Mouse (Mus musculus) midbrain, postnatal 0 days (tissue): ENCODE measurements around the gene Gdf3. TPM values are rescaled to one million over a fixed set of nuclear protein-coding genes. Genes with fewer than 3 reads are reported as not detected.

Experiments used
- ATAC-seq: fragments of 200-750 bp; cut with Nextera tagmentation; 2 replicates; pipeline ENCODE4 v1.8.0; 2017; ENCODE audit warnings: moderate number of reproducible peaks, mild to moderate bottlenecking, moderate TSS enrichment, moderate library complexity; ENCODE audit not compliant: low FRiP score
- DNase-seq: peaks from one replicate; pipeline ENCODE4 v3.0.0-alpha.2; 2015; ENCODE audit warnings: low spot score
- H3K27ac ChIP-seq: fragments of 300-500 bp; sonication (generic); 2 replicates; pipeline ENCODE4 v1.5.1; 2014; ENCODE audit warnings: low read depth, mild to moderate bottlenecking, low read length, mixed read lengths
- H3K27me3 ChIP-seq: fragments of 300-500 bp; sonication (generic); 2 replicates; pipeline ENCODE4 v1.6.1; 2014; ENCODE audit warnings: low read length, control low read depth, mixed read lengths; ENCODE audit not compliant: insufficient read depth
- H3K36me3 ChIP-seq: fragments of 300-500 bp; sonication (generic); 2 replicates; pipeline ENCODE4 v1.6.1; 2014; ENCODE audit warnings: low read length, control low read depth, mixed read lengths; ENCODE audit not compliant: insufficient read depth
- H3K4me1 ChIP-seq: fragments of 300-500 bp; sonication (generic); 2 replicates; pipeline ENCODE4 v1.6.1; 2014; ENCODE audit warnings: mild to moderate bottlenecking, control low read depth, antibody characterized with exemption, low read length, mixed read lengths; ENCODE audit not compliant: insufficient read depth
- H3K4me2 ChIP-seq: fragments of 300-500 bp; sonication (generic); 2 replicates; pipeline ENCODE4 v1.6.1; 2014; ENCODE audit warnings: low read depth, mild to moderate bottlenecking, low read length, mixed read lengths; ENCODE audit not compliant: poor library complexity, severe bottlenecking
- H3K4me3 ChIP-seq: fragments of 300-500 bp; sonication (generic); 2 replicates; pipeline ENCODE4 v1.5.1; 2014; ENCODE audit warnings: low read depth, mild to moderate bottlenecking, low read length, moderate library complexity
- H3K9ac ChIP-seq: fragments of 300-500 bp; sonication (generic); replicated peaks from 2 replicates; pipeline ENCODE4 v1.6.1; 2014; ENCODE audit warnings: mild to moderate bottlenecking, low read length, moderate library complexity, mixed read lengths; ENCODE audit not compliant: poor library complexity, severe bottlenecking
- H3K9me3 ChIP-seq: fragments of 300-500 bp; sonication (generic); 2 replicates; pipeline ENCODE4 v1.6.1; 2016; ENCODE audit warnings: low read length, control low read depth
- CTCF ChIP-seq: IDR thresholded peaks from 2 replicates; pipeline ENCODE4 v1.5.1; 2016; ENCODE audit warnings: antibody characterized with exemption, mild to moderate bottlenecking
- WGBS: fragments of 180-500 bp; shearing (Covaris S2); extraction: QIAGEN DNeasy Blood & Tissue Kit; methylation state at CpG from one replicate; pipeline ENCODE4 v1.1.7; 2014; 5-methylcytosine and 5-hydroxymethylcytosine counted together
- polyA plus RNA-seq: library from polyadenylated mRNA; unstranded; fragments of >200 nt; fragmentation: Nextera tagmentation; extraction: Ambion mirVana; gene quantifications from 2 replicates; pipeline ENCODE4 v1.2.1, GENCODE M21; 2015
- total RNA-seq: library from RNA; depleted of rRNA; stranded (reverse); fragments of >200 nt; gene quantifications from 2 replicates; pipeline ENCODE4 v1.2.3, GENCODE M21; 2014; rRNA removed

Gdf3 gene
- total and polyA plus RNA-seq, 2 experiments from 2014 or later = not detected

- Histone ChIP-seq H3K4me1 (no peaks in the 10 kb centered on the region), H3K9ac (no peak overlapping the region), H3K4me3 (no peak overlapping the region), H3K36me3 (no peaks in the 10 kb centered on the region), H3K9me3 (no peaks in the 10 kb centered on the region), H3K27me3 (no peaks in the 10 kb centered on the region), H3K27ac (no peak overlapping the region), H3K4me2 (no peak overlapping the region)
- WGBS = 92% methylated on average over 9 of the region's 9 CpGs
- no peak for TF ChIP-seq CTCF
- no peak for ATAC-seq
- no peak for DNase-seq
Observed at GRCm38 (mm10) chr6:122565070-122565784, 44.7 kb downstream of the Gdf3 start.

- peak overlapping the region; percentile 12; the same call in 1 of the 2 replicates for H3K4me3 ChIP-seq
- WGBS = 2% methylated on average over 6 of the region's 6 CpGs
- TF ChIP-seq CTCF = peak; percentile 95
- DNase-seq (peak; percentile 75), ATAC-seq (peak; percentile 53)
- peak overlapping the region; percentile 43 for H3K4me2 ChIP-seq
- H3K4me1 ChIP-seq = no peaks in the 10 kb centered on the region
- H3K27me3 ChIP-seq = no peaks in the 10 kb centered on the region
- no peak overlapping the region for H3K27ac ChIP-seq
- H3K36me3 ChIP-seq = no peaks in the 10 kb centered on the region
- H3K9ac ChIP-seq = no peak overlapping the region
- H3K9me3 ChIP-seq = no peaks in the 10 kb centered on the region
Observed at GRCm38 (mm10) chr6:122562463-122562862, 47.4 kb downstream of the Gdf3 start.

DNA sequence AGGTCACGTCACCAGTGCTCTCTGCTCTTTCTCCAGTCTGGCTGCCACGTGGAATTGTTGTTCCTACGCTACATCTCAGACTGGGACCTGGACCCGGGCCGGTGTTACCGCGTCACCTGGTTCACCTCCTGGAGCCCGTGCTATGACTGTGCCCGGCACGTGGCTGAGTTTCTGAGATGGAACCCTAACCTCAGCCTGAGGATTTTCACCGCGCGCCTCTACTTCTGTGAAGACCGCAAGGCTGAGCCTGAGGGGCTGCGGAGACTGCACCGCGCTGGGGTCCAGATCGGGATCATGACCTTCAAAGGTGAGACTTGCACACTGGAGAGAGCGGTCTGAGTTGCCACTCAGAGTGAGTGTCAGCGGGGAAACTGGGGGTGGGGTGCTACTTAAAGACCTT is 48.9 kb downstream of the Gdf3 start:
- no peak for DNase-seq
- Histone ChIP-seq H3K36me3 (no peaks in the 10 kb centered on the region), H3K27ac (no peak overlapping the region), H3K27me3 (no peaks in the 10 kb centered on the region), H3K4me3 (no peak overlapping the region), H3K4me2 (peak overlapping the region; percentile 34; the same call in 1 of the 2 replicates), H3K4me1 (no peaks in the 10 kb centered on the region), H3K9ac (no peak overlapping the region), H3K9me3 (no peaks in the 10 kb centered on the region)
- TF ChIP-seq CTCF = no peak
- ATAC-seq = 0 out of 2 replicates have a peak, but pooled peaks have one; percentile 10
- WGBS = 87% methylated on average over 20 of the region's 20 CpGs

DNA sequence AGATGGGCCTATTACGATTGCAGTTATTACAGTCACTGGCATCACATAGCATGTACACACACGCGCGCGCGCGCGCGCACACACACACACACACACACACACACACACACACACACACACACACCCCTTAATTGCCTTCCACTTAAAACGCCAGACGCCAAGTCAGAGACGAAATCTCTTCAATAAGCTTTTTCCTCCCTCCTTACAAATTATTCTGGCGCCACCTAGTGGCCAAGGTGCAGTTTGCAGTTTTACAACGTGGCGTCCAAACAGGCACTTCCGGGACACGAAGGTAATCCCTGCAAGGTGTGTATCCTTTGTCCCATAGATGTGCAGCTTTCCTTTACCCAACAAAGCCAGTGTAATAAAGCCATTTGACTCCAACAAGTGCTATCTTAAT is 49.5 kb downstream of the Gdf3 start:
- ATAC-seq (peak; percentile 36), DNase-seq (peak; percentile 89)
- no peaks in the 10 kb centered on the region for H3K4me1 ChIP-seq
- no peak overlapping the region for H3K27ac ChIP-seq
- peak; percentile 95 for TF ChIP-seq CTCF
- WGBS = 5% methylated on average over 17 of the region's 17 CpGs
- H3K4me2 ChIP-seq = peak overlapping the region; percentile 34
- H3K36me3 ChIP-seq = no peaks in the 10 kb centered on the region
- 0 out of 2 replicates have a peak overlapping the region, but pooled peaks have one; percentile 44 for H3K9ac ChIP-seq
- H3K27me3 ChIP-seq = no peaks in the 10 kb centered on the region
- H3K4me3 ChIP-seq = no peak overlapping the region
- no peaks in the 10 kb centered on the region for H3K9me3 ChIP-seq

DNA sequence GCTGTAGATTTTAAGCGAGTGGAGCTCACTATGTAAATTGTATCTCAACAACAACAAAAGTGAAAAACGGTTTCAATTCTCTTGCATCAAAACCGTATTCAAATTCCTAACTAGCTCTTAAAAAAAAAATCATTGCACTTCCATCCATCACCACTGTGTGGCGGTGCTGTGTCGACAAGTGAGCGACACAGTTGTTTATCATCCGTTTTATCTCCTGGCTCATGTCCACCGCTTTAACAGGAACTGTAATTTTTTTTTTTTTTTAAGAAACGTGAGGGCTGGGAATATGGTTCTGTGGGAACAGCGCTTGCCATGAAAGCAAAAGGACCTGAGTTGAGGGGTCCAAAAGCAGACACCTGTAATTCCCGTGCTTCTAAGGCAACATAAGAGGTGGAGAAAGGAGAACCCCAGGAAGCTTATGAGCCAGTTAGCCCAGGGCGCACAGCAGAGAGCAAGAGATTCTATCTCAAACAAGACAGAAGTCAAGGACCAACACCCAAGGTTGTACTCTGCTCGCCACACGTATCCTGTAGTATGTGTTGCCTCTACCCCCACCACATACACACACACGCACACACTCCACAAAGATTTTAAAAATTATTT is 52.8 kb downstream of the Gdf3 start:
- peak overlapping the region; percentile 15 for H3K4me3 ChIP-seq
- peak overlapping the region; percentile 44 for H3K4me2 ChIP-seq
- TF ChIP-seq CTCF = peak; percentile 86
- H3K36me3 ChIP-seq = no peaks in the 10 kb centered on the region
- ATAC-seq = no peak; the same call in 1 of the 2 replicates
- DNase-seq = peak; percentile 79
- H3K9me3 ChIP-seq = no peaks in the 10 kb centered on the region
- no peak overlapping the region for H3K27ac ChIP-seq
- WGBS = 23% methylated on average over 15 of the region's 15 CpGs
- no peaks in the 10 kb centered on the region for H3K4me1 ChIP-seq
- 0 out of 2 replicates have a peak, but pooled peaks cover 2% of the 10 kb centered on the region for H3K27me3 ChIP-seq
- H3K9ac ChIP-seq = no peak overlapping the region

Other genes starting within 250 kb of the Gdf3 start
- gene Rimklb, start 111.3 kb downstream of the Gdf3 start, total RNA-seq = 134 and 164 TPM in 2 replicates
- gene Rimklb, start 111.3 kb downstream of the Gdf3 start, polyA plus RNA-seq = 114 and 120 TPM in 2 replicates
- 1.9 and 2.5 TPM in 2 replicates for gene Mfap5, start 104.2 kb downstream of the Gdf3 start, total RNA-seq
- 6.5 and 10.1 TPM in 2 replicates for gene Mfap5, start 104.2 kb downstream of the Gdf3 start, polyA plus RNA-seq
- 0.11 and 1.3 TPM in 2 replicates for gene Aicda, start 56.3 kb downstream of the Gdf3 start, total RNA-seq
- 0.49 and 0.53 TPM in 2 replicates for gene Aicda, start 56.3 kb downstream of the Gdf3 start, polyA plus RNA-seq
- gene Apobec1, start 7.6 kb downstream of the Gdf3 start, total RNA-seq = 0.88 and 0.90 TPM in 2 replicates
- 1.7 and 2.1 TPM in 2 replicates for gene Apobec1, start 7.6 kb downstream of the Gdf3 start, polyA plus RNA-seq
- not detected in 2 replicates for gene Dppa3, start 16.3 kb upstream of the Gdf3 start, total RNA-seq
- gene Dppa3, start 16.3 kb upstream of the Gdf3 start, polyA plus RNA-seq = not detected in 2 replicates
- 0.09 and 0.16 TPM in 2 replicates for gene Nanog, start 97.4 kb upstream of the Gdf3 start, total RNA-seq
- 0.07 and 0.10 TPM in 2 replicates for gene Nanog, start 97.4 kb upstream of the Gdf3 start, polyA plus RNA-seq
- 96.0 and 129 TPM in 2 replicates for gene Slc2a3, start 191.6 kb upstream of the Gdf3 start, total RNA-seq
- gene Slc2a3, start 191.6 kb upstream of the Gdf3 start, polyA plus RNA-seq = 48.4 and 50.1 TPM in 2 replicates
- 24.4 and 27.2 TPM in 2 replicates for gene Foxj2, start 209.8 kb upstream of the Gdf3 start, total RNA-seq
- gene Foxj2, start 209.8 kb upstream of the Gdf3 start, polyA plus RNA-seq = 8.6 and 8.8 TPM in 2 replicates
- 1.8 and 2.0 TPM in 2 replicates for gene C3ar1, start 246.1 kb upstream of the Gdf3 start, total RNA-seq
- 1.3 and 1.4 TPM in 2 replicates for gene C3ar1, start 246.1 kb upstream of the Gdf3 start, polyA plus RNA-seq